Mouse (Mus musculus): ENCODE measurements around the gene B4gat1. TPM values are rescaled to one million over a fixed set of nuclear protein-coding genes. Genes with fewer than 3 reads are reported as not detected.
"Not testable (repeated sequence)": the region's sequence is repeated elsewhere in the genome, so short reads cannot be mapped to it uniquely, and the experiment has no call there.

Gene B4gat1
- polyA plus RNA-seq, 1 experiment, result 38.0 TPM

DNA sequence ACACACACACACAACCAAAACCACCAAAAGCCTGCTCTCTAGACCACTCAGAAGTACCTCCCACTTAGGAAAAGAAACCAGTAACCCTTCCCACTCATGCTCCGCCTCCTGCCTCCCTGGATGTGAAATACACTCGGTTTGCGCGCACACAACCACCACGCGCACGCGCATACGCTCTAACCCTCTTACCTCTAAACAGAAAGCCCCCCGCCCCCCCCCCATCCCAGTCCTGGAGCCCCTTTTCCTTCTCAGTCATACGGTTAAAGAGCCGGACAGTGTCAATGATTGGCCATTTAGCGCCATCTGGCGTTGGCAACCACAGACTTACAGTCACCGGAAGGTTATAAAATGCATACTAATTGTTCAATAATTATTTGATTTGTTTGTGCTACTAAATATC lies 34.4 kb downstream of the B4gat1 start:
- WGBS, result under 1% methylated on average over 15 of the region's 15 CpGs
- peak; percentile 58 for TF ChIP-seq CTCF (IDR thresholded peaks at IDR 0.05; ENCODE audit: insufficient read depth, low read length)
- TF ChIP-seq POLR2A (IDR thresholded peaks at IDR 0.05; ENCODE audit: borderline replicate concordance, extremely low read depth, low read depth, low read length), result no peak
- Histone ChIP-seq H3K4me3 (replicated peaks; ENCODE audit: extremely low read depth, low read depth, low read length) (peak overlapping the region; percentile 69), H3K4me1 (ENCODE audit: control insufficient read depth, insufficient read depth, low read length) (peaks cover 7% of the 10 kb centered on the region; the same call in 1 of the 2 replicates)
- peak; percentile 62 for DNase-seq

DNA sequence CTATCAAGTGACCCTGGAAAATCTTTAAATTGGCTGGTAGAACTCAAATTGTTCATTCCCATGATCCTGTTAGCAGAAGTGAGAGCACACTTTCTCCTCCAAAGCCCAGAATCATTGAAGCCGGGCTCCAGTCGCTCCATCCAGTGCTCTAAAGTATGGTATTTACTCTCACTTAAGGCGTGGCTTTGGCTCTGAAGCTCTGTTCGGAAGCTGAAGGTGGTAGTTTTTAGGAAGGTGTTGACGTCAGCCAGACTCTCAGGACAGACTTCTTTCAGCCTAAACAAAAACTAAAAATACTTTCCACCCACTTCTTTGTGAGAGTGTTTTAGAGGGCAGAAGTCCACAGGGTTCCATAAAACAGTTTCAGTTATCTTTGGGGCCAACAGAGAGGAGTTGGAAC lies 34.9 kb downstream of the B4gat1 start:
- DNase-seq, result no peak
- Histone ChIP-seq H3K4me3 (replicated peaks; ENCODE audit: extremely low read depth, low read depth, low read length) (no peak overlapping the region), H3K4me1 (ENCODE audit: control insufficient read depth, insufficient read depth, low read length) (peaks cover 4% of the 10 kb centered on the region; the same call in 1 of the 2 replicates)
- TF ChIP-seq POLR2A (IDR thresholded peaks at IDR 0.05; ENCODE audit: borderline replicate concordance, extremely low read depth, low read depth, low read length), result no peak
- TF ChIP-seq CTCF (IDR thresholded peaks at IDR 0.05; ENCODE audit: insufficient read depth, low read length), result no peak
- 24% methylated on average over 5 of the region's 5 CpGs for WGBS

DNA sequence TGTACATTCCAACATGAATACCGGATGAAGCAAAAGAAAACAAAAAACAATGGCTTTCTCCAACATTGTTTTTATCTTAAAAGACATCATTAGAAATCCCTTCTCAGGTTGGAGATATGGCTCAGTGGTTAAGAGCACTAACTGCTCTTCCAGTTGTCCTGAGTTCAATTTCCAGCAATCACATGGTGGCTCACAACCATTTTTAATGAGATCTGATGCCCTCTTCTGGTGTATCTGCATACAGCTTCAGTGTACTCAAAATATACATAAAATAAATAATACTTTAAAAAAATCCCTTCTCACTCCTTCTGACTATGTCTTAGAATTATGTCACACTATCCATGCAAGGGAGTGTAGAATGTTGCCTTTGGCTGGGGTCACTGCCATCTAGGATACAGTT lies 40.7 kb downstream of the B4gat1 start:
- Histone ChIP-seq H3K4me3 (replicated peaks; ENCODE audit: extremely low read depth, low read depth, low read length) (no peak overlapping the region), H3K4me1 (ENCODE audit: control insufficient read depth, insufficient read depth, low read length) (no peaks in the 10 kb centered on the region)
- TF ChIP-seq POLR2A (IDR thresholded peaks at IDR 0.05; ENCODE audit: borderline replicate concordance, extremely low read depth, low read depth, low read length) (no peak), CTCF (IDR thresholded peaks at IDR 0.05; ENCODE audit: insufficient read depth, low read length) (no peak)
- 88% methylated on average over 1 of the region's 1 CpGs for WGBS
- DNase-seq, result no peak

DNA sequence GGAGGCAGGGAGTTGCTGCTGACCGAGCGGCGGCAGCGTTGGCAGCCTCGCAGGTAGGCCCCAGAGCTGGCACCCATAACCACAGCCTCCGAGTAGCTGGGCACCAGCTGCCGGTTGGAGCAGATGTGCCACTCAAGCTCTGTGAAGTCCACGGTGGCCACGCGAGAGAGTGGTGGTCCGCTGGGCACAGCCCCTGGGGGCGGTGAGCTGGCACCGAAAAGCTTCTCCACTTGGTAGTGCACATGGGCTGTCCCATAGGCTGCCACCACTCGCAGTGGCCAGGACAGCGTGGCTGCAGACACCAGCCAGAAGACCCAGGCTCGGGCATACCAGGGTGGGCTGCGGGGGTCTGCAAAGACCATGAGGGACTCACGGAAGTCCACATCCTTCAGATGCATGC lies 43.4 kb downstream of the B4gat1 start:
- TF ChIP-seq POLR2A (IDR thresholded peaks at IDR 0.05; ENCODE audit: borderline replicate concordance, extremely low read depth, low read depth, low read length) (no peak), CTCF (IDR thresholded peaks at IDR 0.05; ENCODE audit: insufficient read depth, low read length) (no peak)
- 63% methylated on average over 18 of the region's 18 CpGs for WGBS
- no peak overlapping the region for H3K4me3 ChIP-seq (replicated peaks; ENCODE audit: extremely low read depth, low read depth, low read length)
- no peak for DNase-seq
- no peaks in the 10 kb centered on the region for H3K4me1 ChIP-seq (ENCODE audit: control insufficient read depth, insufficient read depth, low read length)

DNA sequence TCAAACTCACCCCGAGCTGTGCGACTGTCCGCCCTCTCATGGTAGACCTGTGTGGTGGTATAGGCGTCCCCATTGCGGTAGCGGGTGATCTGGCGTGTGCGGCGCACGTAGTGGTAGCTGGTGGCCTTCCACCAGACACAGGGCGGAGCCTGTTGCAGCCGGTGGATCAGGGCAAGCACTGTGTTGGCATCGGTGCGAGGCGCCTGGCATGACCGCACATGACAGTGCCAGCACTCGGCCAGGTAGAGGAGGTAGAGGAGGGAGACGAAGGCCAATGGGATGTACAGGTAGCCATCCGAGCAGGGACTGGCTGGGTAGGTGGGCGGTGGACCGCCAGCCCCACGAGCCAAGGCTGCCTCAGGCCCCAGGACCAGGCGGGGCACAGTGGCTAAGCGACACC lies 44.0 kb downstream of the B4gat1 start:
- no peak overlapping the region for H3K4me3 ChIP-seq (replicated peaks; ENCODE audit: extremely low read depth, low read depth, low read length)
- 68% methylated on average over 24 of the region's 24 CpGs for WGBS
- no peak for TF ChIP-seq POLR2A (IDR thresholded peaks at IDR 0.05; ENCODE audit: borderline replicate concordance, extremely low read depth, low read depth, low read length)
- TF ChIP-seq CTCF (IDR thresholded peaks at IDR 0.05; ENCODE audit: insufficient read depth, low read length), result no peak
- no peak for DNase-seq
- H3K4me1 ChIP-seq (ENCODE audit: control insufficient read depth, insufficient read depth, low read length), result no peaks in the 10 kb centered on the region; the same call in 1 of the 2 replicates

DNA sequence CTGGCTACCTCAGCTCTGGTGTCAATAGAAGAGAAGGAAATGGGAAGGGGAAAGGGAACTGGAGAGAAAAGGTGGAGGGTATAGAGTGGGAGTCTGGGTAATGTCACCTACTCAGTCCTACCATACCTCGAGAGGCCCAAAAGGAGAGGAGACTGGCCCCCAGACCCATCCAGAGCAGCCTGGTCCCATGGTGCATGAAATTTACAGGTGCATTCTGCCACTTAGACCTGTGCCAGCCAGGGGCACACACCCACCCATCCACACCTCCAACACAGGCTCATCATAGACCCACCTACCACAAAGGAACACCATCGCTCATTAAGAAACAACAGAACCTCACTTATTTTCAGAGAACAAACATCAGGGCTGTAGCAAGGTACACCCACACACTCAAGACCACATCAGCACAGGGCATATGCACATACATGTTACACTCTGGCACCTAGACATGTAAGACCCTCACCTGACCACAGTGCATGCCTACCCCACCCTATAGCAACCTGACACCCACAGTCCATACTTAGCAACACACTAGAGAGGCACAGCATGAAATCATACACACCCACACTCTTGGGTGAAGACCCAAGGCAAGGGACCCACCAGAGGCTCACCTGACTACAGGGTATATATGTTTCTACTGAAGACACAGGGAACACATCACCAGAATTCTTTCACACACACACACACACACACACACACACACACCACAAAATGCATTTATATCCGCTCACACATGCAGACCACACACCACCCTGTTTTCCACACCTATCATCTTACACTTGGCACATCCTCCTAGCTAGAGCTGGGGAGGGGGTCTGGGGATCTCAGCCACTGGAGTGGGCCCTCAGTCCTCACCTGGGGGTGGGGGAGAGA lies 45.6 kb downstream of the B4gat1 start:
- H3K4me1 ChIP-seq (ENCODE audit: control insufficient read depth, insufficient read depth, low read length), result peaks cover 4% of the 10 kb centered on the region
- 61% methylated on average over 3 of the region's 3 CpGs for WGBS
- no peak overlapping the region for H3K4me3 ChIP-seq (replicated peaks; ENCODE audit: extremely low read depth, low read depth, low read length)
- DNase-seq, result no peak
- TF ChIP-seq POLR2A (IDR thresholded peaks at IDR 0.05; ENCODE audit: borderline replicate concordance, extremely low read depth, low read depth, low read length) (no peak), CTCF (IDR thresholded peaks at IDR 0.05; ENCODE audit: insufficient read depth, low read length) (no peak)

DNA sequence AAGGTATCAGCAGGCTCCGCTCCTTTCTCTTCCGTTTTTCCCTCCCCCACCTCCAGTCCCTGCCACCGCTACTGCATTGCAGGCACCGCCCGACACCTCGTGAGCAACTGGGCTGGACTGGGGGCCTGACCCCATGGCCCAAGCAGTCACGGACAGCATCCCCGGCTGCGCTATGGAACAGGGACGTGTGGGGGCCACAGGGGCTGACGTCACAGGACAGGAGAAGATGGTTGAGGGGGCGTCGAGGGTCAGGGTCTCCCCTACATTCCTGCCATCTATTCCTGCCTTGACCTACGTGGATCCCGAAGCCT lies 46.2 kb downstream of the B4gat1 start:
- no peak for DNase-seq
- Histone ChIP-seq H3K4me3 (replicated peaks; ENCODE audit: extremely low read depth, low read depth, low read length) (peak overlapping the region; percentile 52), H3K4me1 (ENCODE audit: control insufficient read depth, insufficient read depth, low read length) (peaks cover 5% of the 10 kb centered on the region)
- 4% methylated on average over 15 of the region's 15 CpGs for WGBS
- TF ChIP-seq POLR2A (IDR thresholded peaks at IDR 0.05; ENCODE audit: borderline replicate concordance, extremely low read depth, low read depth, low read length), result no peak
- no peak for TF ChIP-seq CTCF (IDR thresholded peaks at IDR 0.05; ENCODE audit: insufficient read depth, low read length)

DNA sequence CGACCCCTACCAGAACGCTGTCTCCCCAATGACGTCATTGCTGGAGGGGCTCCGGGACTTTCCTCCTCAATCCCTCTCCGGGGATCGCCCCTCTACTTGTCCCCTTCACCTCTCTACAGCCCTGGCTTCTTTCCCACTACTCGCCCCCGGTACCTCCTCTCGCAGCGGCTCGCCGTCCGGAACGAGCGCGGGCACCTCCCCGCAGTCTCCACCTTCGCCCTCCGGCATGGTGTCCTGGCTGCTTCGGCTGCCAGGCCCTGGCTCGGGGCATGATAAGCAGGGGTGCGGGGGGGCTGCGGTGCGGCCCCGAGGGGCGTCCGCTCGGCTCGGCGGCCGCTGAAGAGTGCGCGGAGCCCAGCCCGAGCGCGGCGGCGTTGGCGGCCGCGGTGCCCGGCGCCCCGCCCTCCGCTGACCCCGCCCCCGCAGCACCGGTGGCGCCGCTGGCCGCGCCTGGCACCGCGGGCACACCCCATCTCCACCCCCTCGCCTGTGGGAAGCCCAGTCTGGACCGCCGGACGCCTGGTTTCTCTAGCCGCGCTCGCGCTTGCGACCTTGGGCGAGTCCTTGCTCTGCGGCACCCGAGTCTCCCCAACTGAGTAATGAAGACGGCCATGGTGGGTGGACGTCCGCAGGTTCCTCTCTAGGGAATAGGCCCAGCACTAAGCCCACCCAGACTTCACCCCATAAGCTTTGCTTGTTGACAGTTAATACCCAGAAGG lies 46.7 kb downstream of the B4gat1 start, which contains the start of gene Tmem151a:
Gene Tmem151a (minus strand): TSS at position 387 of the 719 bp plus-strand sequence.
- Histone ChIP-seq H3K4me3 (replicated peaks; ENCODE audit: extremely low read depth, low read depth, low read length) (peak within 1 kb of the TSS; percentile 52), H3K4me1 (ENCODE audit: control insufficient read depth, insufficient read depth, low read length) (peaks cover 5% of the 10 kb centered on the region)
- TF ChIP-seq POLR2A (IDR thresholded peaks at IDR 0.05; ENCODE audit: borderline replicate concordance, extremely low read depth, low read depth, low read length) (no peak), CTCF (IDR thresholded peaks at IDR 0.05; ENCODE audit: insufficient read depth, low read length) (no peak)
- peak; percentile 49 for DNase-seq
- under 1% methylated on average over 68 of the region's 69 CpGs for WGBS

DNA sequence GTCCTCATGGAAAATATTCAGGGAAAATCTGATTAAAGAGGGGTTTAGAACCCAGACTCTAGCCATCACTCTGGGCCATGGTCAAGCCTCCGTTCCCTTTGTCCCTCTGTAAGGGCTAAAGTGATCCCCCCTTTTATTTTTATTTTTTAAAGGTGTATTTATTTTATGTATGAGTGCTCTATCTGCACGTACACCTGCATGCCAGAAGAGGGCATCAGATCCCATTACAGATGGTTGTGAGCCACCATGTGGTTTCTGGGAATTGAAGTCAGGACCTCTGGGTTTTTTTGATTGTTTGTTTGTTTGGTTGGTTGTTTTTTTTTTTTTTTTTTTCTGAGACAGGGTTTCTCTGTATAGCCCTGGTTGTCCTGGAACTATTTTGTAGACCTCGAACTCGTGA lies 47.9 kb downstream of the B4gat1 start:
- H3K4me1 ChIP-seq (ENCODE audit: control insufficient read depth, insufficient read depth, low read length); DNase-seq; H3K4me3 ChIP-seq (replicated peaks; ENCODE audit: extremely low read depth, low read depth, low read length): not testable (repeated sequence)
- 51% methylated on average over 4 of the region's 4 CpGs for WGBS

Measured in lung, adult 2 months (tissue).